Mouse (Mus musculus): ENCODE results near the gene Tph2. TPM values are rescaled to one million over a fixed set of nuclear protein-coding genes. Genes with fewer than 3 reads are reported as not detected.
"Not testable (repeated sequence)": the region's sequence is repeated elsewhere in the genome, so short reads cannot be mapped to it uniquely, and the experiment has no call there.

Gene Tph2
- 1 to 10 TPM; 1.4 to 1.6 TPM for total RNA-seq (2021)
- long read RNA-seq, experiment 1, partial matches to known transcripts = 1 of 2 reads
- long read RNA-seq, experiment 1, other reads (novel, unspliced or antisense) = 1 of 2 reads
- long read RNA-seq, experiment 2, partial matches to known transcripts = 1 of 2 reads
- long read RNA-seq, experiment 2, other reads (novel, unspliced or antisense) = 1 of 2 reads

DNA sequence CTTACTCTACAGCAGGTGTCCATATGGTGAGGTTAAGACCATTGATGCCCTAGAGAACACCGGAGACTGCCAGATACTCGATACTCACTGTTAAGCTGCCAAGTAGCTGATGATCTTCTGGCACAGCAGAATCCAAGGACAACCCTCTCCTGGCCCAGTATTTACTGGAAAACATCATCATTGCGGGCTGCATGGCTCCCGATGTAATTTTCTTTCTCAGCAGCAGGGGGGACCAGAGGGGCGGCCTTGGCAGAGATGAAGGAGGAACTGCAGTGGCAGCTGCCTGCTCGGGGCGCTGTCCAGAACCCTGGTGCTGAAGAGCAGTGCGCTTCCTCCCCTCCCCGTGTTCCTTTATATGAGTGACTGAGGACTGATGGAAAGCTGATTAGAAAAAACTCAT is at the start of gene Tph2:
Tph2 (minus strand) TSS at position 326 of the 400 bp plus-strand sequence.
- intact Hi-C loops (cut with DNase I) = no loop called here
- DNase-seq (ENCODE audit: low spot score in 2 of 2) = peak; percentile 68 to 70

DNA sequence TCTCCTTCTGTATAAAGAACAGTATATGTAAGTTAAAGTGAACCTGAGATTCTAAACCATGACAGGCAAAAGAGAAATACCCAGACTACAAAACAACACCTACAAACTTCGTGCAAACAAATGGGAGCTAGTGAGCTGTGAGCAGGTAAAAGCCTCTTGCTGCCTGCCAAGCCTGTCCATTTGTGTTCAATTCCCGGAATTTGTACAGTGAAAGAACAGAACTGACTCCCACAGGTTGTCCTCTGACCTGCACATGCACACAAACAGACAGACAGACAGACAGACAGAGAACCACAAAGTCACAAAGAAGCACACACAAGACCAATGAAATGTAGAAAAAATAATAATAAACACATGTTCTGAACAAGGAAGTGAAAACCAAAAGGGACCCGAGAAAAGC is 49.0 kb upstream of the Tph2 start:
- no peak for DNase-seq (ENCODE audit: low spot score in 2 of 2)
- intact Hi-C loops (cut with DNase I) = no loop called here

DNA sequence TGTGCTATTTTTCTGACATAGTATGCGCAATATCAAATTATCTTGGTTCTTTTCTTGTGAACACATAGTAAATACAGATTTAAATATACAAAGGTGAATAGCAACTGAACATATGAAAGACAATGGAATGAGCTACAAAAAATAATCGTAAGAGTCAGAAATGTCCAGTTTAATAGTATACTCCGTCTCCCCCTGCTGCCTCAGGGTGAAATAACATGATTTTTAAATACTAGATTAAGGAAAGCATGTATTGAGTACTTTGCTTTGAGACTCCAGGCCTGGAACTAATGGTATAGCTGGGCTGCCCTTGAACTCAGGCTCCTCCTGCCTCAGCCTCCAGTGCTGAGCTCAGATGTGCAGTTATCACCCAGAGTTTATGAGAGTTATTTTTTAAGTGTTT is 47.7 kb upstream of the Tph2 start:
- intact Hi-C loops (cut with DNase I) = no loop called here
- DNase-seq (ENCODE audit: low spot score in 2 of 2) = no peak

DNA sequence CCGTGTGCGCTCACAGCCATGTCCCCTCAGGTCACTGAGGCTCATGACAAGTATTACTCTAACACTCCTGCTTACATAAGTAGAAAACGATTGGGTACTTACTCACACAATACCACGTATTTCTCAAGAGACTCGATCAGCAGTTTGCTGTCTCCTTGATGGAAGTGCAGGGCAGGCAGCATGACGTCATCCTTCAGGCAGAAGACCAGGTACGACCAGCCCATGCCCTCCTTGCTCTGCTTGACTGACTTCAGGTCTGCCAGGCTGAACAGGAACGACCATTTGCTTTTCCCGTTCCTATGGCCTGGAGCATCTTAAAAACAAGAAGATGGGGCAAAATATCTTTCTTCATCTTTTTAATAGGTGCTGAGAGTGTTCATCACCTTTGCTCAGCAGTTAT is 44.2 kb upstream of the Tph2 start:
- intact Hi-C loops (cut with DNase I) = no loop called here
- DNase-seq (ENCODE audit: low spot score in 2 of 2) = no peak

GRCm38 (mm10) chr10:115226586-115226985 is 41.8 kb upstream of the Tph2 start:
- DNase-seq (ENCODE audit: low spot score in 2 of 2) = no peak
- intact Hi-C loops (cut with DNase I) = no loop called here

DNA sequence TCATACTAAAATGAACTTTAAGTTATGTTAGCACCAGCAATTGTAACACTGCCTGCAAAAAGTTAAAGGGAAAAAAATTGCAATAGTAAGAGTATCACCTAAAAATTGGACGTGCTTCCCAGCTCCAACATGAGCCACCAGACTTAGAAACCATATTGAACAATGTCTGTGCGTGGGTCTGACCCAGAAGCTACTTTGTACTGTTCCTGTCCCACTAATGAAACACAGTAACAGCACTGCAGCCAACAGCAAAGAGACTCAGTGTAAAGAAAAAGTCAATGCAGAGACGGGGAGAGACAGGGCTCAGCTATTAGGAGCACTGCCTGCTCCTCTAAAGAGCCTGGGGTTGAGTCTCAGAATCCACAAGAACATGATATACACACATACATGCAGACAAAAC is 39.0 kb upstream of the Tph2 start:
- no peak for DNase-seq (ENCODE audit: low spot score in 2 of 2)

DNA sequence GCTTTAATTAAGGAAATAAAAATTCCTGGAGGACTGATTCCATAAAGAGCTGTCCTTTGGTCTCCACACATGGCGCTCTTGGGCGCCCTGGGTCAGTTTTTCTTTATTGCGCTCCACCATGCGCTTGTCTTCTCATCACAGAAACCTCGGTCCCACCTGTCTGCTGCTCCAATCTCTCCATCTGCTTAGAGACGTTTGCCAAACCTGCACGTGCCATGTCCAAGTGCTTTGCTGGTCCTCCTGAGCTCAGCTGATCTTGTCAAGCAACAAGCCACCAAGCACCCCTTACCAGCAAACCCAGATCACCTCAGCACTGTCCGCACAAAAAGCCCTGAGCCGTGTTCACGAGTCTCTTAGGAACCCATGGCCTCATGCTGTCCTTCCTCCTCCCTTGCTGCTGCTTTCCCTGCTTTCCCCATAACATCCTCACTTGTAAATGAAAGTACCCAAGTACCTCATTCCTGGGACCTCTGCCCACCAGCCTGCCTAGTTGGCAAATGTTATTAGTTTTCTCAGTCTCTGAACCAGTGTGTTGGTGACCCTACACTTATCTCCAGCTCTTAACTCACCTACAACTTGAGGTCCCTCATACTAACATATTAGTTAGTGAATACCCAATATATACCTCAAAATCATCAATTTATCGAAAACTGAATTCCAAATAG is 28.2 kb upstream of the Tph2 start:
- intact Hi-C loops (cut with DNase I) = no loop called here
- DNase-seq (ENCODE audit: low spot score in 2 of 2) = no peak

More for the DNA sequence above, 39.0 kb upstream of the Tph2 start:
- intact Hi-C loops (cut with DNase I) = no loop called here

- intact Hi-C loops (cut with DNase I) = no loop called here
- DNase-seq (ENCODE audit: low spot score in 2 of 2) = no peak
Observed at GRCm38 (mm10) chr10:115205825-115206224, 21.0 kb upstream of the Tph2 start.

GRCm38 (mm10) chr10:115205284-115205683 is 20.5 kb upstream of the Tph2 start:
- intact Hi-C loops (cut with DNase I) = no loop called here
- no peak for DNase-seq (ENCODE audit: low spot score in 2 of 2)

- intact Hi-C loops (cut with DNase I) = no loop called here
Observed at GRCm38 (mm10) chr10:115191214-115191613, 6.4 kb upstream of the Tph2 start.

DNA sequence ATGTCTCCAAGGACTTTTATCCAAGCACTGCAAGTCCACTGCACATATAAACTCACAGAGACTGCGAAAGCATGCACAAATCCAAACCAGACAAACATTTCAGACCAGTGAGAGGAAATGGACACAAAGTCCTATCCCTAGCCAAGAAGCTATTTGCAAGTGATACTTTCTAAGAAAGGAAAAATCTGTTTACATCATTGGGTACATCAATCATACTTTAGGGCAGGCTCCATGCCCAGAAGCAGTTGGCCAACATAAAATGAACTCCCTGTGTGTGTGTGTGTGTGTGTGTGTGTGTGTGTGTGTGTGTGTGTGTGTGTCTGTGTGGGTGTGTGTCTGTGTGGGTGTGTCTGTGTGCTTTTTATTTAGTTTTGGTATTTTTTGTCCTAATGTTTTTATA is 2.6 kb upstream of the Tph2 start:
- intact Hi-C loops (cut with DNase I) = no loop called here
- DNase-seq (ENCODE audit: low spot score in 2 of 2) = no peak

More at GRCm38 (mm10) chr10:115191214-115191613, 6.4 kb upstream of the Tph2 start:
- DNase-seq (ENCODE audit: low spot score in 2 of 2) = no peak

DNA sequence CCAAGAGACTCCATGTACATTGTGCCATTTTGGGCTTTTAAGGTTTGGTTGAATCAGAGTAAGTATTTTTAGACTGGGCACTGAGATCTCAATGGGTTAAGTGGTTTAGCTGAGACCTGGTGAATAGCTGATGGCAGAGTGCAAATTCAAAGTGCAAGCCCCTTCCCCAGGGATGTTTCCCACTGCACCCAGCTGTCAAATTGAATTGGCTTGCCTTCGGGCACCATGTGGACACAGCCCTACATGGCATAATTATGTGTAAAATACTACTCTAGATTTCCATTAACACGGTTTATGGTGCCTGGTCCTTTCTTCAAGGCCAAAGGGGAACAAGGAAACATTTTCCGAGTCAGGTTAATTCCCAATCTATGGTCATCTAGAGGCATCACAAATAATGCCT is 3.8 kb downstream of the Tph2 start:
- intact Hi-C loops (cut with DNase I) = no loop called here
- DNase-seq (ENCODE audit: low spot score in 2 of 2) = no peak

- intact Hi-C loops (cut with DNase I); DNase-seq (ENCODE audit: low spot score in 2 of 2): not testable (repeated sequence)
Observed at GRCm38 (mm10) chr10:115178019-115178418, 6.8 kb downstream of the Tph2 start.

- peak; percentile 17 to 35 for DNase-seq (ENCODE audit: low spot score in 2 of 2)
- intact Hi-C loops (cut with DNase I) = no loop called here
Observed at GRCm38 (mm10) chr10:115175591-115175991, 9.2 kb downstream of the Tph2 start.

GRCm38 (mm10) chr10:115173336-115173735 is 11.5 kb downstream of the Tph2 start:
- intact Hi-C loops (cut with DNase I) = no loop called here
- DNase-seq (ENCODE audit: low spot score in 2 of 2) = no peak

GRCm38 (mm10) chr10:115171351-115171818 is 13.4 kb downstream of the Tph2 start:
- peak; percentile 53 to 69 for DNase-seq (ENCODE audit: low spot score in 2 of 2)
- intact Hi-C loops (cut with DNase I) = no loop called here

- intact Hi-C loops (cut with DNase I) = no loop called here
- no peak for DNase-seq (ENCODE audit: low spot score in 2 of 2)
Observed at GRCm38 (mm10) chr10:115170496-115171350, 14.1 kb downstream of the Tph2 start.

DNA sequence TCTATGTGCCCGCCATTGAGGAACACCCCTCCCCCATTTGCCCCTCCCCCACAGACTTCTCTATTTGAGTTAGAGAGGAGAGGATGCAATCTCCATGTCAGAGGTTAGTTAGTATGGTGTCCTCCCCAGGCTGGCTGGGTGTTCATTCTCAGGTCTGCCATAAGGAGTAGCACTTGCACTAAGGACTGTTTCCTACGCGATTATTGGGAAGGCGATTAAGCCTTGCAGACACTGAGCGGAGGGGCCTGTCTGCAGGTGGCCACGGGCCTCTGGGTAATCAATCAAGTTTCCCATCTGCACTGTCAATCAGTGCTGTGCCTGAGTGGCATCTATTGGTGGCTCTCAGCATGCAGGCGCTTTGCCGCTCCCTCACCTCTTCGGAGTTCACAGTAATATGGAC is 15.4 kb downstream of the Tph2 start:
- no peak for DNase-seq (ENCODE audit: low spot score in 2 of 2)
- intact Hi-C loops (cut with DNase I) = no loop called here

- intact Hi-C loops (cut with DNase I) = no loop called here
- no peak for DNase-seq (ENCODE audit: low spot score in 2 of 2)
Observed at GRCm38 (mm10) chr10:115160289-115160688, 24.5 kb downstream of the Tph2 start.

- no peak for DNase-seq (ENCODE audit: low spot score in 2 of 2)
- intact Hi-C loops (cut with DNase I) = no loop called here
Observed at GRCm38 (mm10) chr10:115147308-115147707, 37.5 kb downstream of the Tph2 start.
